ENCODE assay signal across 28 mouse cellular contexts in the genomic region with DNA sequence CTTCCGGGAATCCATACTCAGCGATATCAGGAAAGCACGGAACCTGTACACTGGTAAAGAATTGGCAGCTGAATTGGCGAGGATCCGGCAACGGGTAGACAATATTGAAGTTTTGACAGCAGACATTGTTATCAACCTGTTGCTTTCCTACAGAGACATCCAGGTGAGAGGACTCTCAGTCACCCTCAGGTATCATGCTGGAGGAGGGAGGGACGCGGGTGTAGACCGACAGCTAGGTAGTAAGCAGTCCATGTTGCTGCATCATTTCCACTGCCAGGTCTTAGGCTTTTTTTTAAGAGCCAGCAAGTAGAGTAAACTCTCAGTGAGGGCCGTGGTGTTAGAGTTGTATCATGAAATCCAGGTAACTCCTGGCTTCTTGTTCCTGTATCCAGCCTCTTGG.
"Had no signal": no experiment of that assay in that cellular context is flagged by ENCODE, and none has a peak within 500 bp of the region (broad histone marks: within the 10 kb centered on the region; RNA-seq: fewer than 3 reads in every experiment).

No protein-coding gene starts in this region.

- H3K36me3 ChIP-seq: hindbrain, embryonic 10.5 days; hindbrain, embryonic 12.5 days; hindbrain, embryonic 13.5 days; hindbrain, embryonic 15.5 days; intestine, embryonic 15.5 days had no signal

- H3K4me3 ChIP-seq: heart, embryonic 13.5 days; heart, embryonic 15.5 days; hindbrain, embryonic 10.5 days; hindbrain, embryonic 12.5 days; hindbrain, embryonic 13.5 days; hindbrain, embryonic 15.5 days; intestine, embryonic 15.5 days; kidney, embryonic 15.5 days; layer of hippocampus, adult 2 months; left cerebral cortex, adult 2 months had no signal

- DNase-seq: heart, postnatal 14 days; heart, postnatal 36 days; heart, postnatal 4 days; kidney, adult 11 months; kidney, adult 18-20 months; kidney, adult 2 months; kidney, adult 8-10 months; kidney, adult 9 months; kidney, postnatal 10 days; kidney, postnatal 14 days; kidney, postnatal 25 days; kidney, postnatal 36 days; kidney, postnatal 4 days; layer of hippocampus, adult 9-11 months; layer of hippocampus, postnatal 36 days had no signal

- H3K27me3 ChIP-seq: heart, embryonic 13.5 days; heart, embryonic 15.5 days; hindbrain, embryonic 12.5 days; hindbrain, embryonic 13.5 days; hindbrain, embryonic 15.5 days; intestine, embryonic 15.5 days; kidney, embryonic 15.5 days had no signal

- H3K9ac ChIP-seq: heart, embryonic 13.5 days; heart, embryonic 15.5 days; hindbrain, embryonic 12.5 days; hindbrain, embryonic 13.5 days; hindbrain, embryonic 14.5 days; hindbrain, embryonic 15.5 days; intestine, embryonic 15.5 days; kidney, embryonic 15.5 days had no signal

- H3K27ac ChIP-seq: heart, embryonic 13.5 days; heart, embryonic 15.5 days; hindbrain, embryonic 10.5 days; hindbrain, embryonic 12.5 days; hindbrain, embryonic 13.5 days; hindbrain, embryonic 14.5 days; hindbrain, embryonic 15.5 days; hindbrain, postnatal 0 days; intestine, embryonic 15.5 days; kidney, embryonic 15.5 days; kidney, postnatal 0 days; layer of hippocampus, adult 2 months; left cerebral cortex, adult 2 months had no signal

- H3K9me3 ChIP-seq: heart, embryonic 13.5 days; heart, embryonic 15.5 days; hindbrain, embryonic 10.5 days; hindbrain, embryonic 12.5 days; hindbrain, embryonic 13.5 days; hindbrain, embryonic 15.5 days; intestine, embryonic 15.5 days; kidney, embryonic 15.5 days had no signal

- H3K4me1 ChIP-seq: heart, embryonic 13.5 days; heart, embryonic 15.5 days; intestine, embryonic 15.5 days had no signal
